ENCODE assay signal across 13 mouse cellular contexts in the genomic region with DNA sequence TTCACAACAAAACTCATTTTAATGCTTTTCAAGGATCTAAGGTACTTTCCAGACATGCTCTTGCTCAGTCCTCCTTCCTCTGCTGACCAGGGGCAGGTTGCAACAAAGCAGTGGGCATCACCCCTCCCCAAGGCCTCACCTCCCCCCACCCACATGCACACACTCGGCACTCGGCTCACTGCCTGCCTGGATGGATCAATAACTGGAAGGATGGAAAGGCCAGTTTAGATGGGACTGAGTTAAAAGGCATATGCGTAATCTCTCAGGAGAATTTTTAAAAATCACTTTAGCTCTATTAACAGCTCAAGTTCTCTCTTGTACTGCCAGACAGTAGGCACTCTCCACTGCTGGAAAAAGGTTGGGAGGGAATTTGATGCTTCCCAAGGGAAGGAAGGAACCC.
"Had no signal": no experiment of that assay in that cellular context is flagged by ENCODE, and none has a peak within 500 bp of the region (broad histone marks: within the 10 kb centered on the region; RNA-seq: fewer than 3 reads in every experiment).

No protein-coding gene starts in this region.

- H3K36me3 ChIP-seq: intestine, embryonic 15.5 days; kidney, embryonic 15.5 days; limb, embryonic 10.5 days; midbrain, embryonic 15.5 days had no signal

- ATAC-seq: intestine, embryonic 15.5 days; lung, postnatal 0 days; midbrain, embryonic 15.5 days had no signal

- H3K9ac ChIP-seq: intestine, embryonic 15.5 days; kidney, embryonic 15.5 days; liver, embryonic 14.5 days; midbrain, embryonic 15.5 days had no signal

- H3K4me2 ChIP-seq: intestine, embryonic 15.5 days; kidney, embryonic 15.5 days; midbrain, embryonic 15.5 days had no signal

- H3K4me1 ChIP-seq: intestine, embryonic 15.5 days; kidney, embryonic 15.5 days; limb, embryonic 10.5 days; midbrain, embryonic 15.5 days had no signal

- H3K4me3 ChIP-seq: intestine, embryonic 15.5 days; kidney, embryonic 15.5 days; limb, embryonic 10.5 days; midbrain, embryonic 15.5 days had no signal

- H3K9me3 ChIP-seq: intestine, embryonic 15.5 days; kidney, embryonic 15.5 days; limb, embryonic 10.5 days; midbrain, embryonic 15.5 days had no signal

- H3K27ac ChIP-seq: intestine, embryonic 15.5 days; kidney, embryonic 15.5 days; limb, embryonic 10.5 days; liver, embryonic 14.5 days; midbrain, embryonic 15.5 days had no signal

- DNase-seq: kidney, adult 18-20 months; kidney, postnatal 14 days; layer of hippocampus, adult 9-11 months; lung, adult 2 months; lung, postnatal 36 days; right cerebral cortex, postnatal 14 days; thymus, postnatal 36 days had no signal

- H3K27me3 ChIP-seq: intestine, embryonic 15.5 days; kidney, embryonic 15.5 days; midbrain, embryonic 15.5 days had no signal
